Mouse (Mus musculus): ENCODE results near the gene Adsl.

DNA sequence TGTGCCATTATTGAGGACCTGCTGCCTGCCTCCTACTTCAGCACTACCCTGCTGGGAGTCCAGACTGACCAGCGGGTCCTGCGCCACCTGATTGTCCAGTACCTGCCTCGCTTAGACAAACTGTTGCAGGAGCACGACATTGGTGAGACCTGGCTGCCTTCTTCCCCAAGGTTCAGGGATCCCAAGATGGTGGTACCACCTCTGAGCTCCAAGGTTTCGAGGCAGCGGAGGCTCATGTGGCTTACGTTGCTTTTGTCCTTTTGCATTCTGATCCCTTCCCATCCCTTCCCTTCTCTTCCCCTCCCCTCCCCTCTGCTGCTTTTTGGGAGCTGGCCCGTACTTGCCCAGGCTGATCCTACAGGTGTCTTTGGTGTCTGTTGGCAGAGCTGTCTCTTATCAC lies 59.6 kb downstream of the Adsl start:
- no peak for TF ChIP-seq POLR2A (IDR thresholded peaks at IDR 0.05; ENCODE audit: extremely low read depth, insufficient read depth, low read length)
- TF ChIP-seq CTCF (IDR thresholded peaks at IDR 0.05; ENCODE audit: low read depth, low read length), result no peak
